Mouse (Mus musculus): Measurements from ENCODE around the gene Oas2.

Oas2 gene

DNA sequence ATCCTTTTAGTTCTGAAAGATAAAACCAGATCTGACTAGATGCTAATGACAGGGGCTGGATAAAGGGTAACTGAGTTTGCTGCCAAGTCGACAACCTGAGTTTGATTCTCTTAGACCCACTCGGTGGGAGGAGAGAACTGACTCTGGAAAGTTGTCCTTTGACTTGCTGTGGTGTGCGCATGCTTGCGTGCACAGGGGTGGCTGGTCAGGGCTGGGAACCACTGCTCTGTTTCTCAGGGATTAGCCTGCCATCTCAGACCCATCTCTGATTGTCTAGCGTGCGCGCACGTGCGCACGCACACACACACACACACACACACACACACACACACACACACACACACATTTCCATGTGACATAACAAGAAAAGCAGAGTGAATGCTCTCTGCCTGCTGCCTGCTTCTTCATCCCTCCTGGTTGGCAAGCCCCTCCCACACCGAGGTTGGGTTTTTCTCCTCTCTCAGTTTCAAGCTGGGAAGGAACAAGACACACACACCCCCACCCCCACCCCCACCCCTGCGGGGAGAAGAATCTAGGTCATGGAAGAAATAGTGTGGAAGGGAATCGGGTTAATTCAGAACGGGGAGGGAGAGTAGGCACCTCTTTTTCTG is 15.2 kb downstream of the Oas2 start:
- in situ Hi-C loops (cut with MboI; ENCODE audit: unreplicated experiment in 2 of 2), result loop anchor here in 1 of 2 experiments (25.0 kb wide), 1 partner anchor 247 kb away; the partner anchor contains the start of gene Sds

GRCm38 (mm10) chr5:120733696-120734095 is 16.0 kb downstream of the Oas2 start:
- in situ Hi-C loops (cut with MboI; ENCODE audit: unreplicated experiment in 2 of 2), result loop anchor here in 1 of 2 experiments (25.0 kb wide), 1 partner anchor 246 kb away; the partner anchor contains the start of gene Sds

DNA sequence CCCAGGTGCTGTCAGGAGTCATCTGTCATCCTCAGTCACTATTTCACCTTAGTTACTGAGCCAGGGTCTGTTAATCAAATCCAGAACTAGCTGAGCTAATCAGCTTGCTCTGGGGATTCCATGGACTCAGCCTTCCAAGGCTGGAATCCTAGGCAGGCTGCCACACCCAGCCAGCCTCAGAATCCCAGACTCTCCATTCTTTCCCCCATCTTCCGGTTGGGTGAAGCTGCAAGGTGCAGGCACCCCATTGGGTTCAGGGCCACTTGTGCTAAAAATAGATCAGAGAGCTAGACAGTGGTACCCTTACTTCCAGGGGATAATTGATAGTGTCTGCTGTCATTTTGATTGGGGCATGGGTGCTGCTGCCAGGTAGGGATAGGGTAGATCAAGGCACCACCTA is 16.9 kb downstream of the Oas2 start:
- in situ Hi-C loops (cut with MboI; ENCODE audit: unreplicated experiment in 2 of 2), result loop anchor here in 1 of 2 experiments (25.0 kb wide), 1 partner anchor 245 kb away; the partner anchor contains the start of gene Sds

DNA sequence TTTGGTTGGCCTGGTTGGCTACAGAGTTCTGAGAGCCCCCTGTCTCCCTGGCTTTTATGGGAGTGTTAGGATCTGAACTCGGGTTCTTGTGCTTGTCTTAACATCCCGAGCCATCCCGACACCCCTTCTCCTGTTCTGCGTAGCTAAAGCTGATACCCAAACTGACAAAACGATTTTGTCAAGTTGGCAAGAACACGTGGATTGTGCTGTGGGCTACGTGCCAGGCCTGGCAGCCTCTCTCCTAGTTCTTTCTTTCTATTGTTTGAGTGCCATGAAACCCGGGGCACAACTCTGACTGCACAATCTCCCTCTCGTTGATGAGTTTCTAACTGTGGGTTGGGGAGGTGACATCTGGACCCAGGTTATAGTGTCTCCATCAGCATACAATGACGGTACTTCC is 20.3 kb downstream of the Oas2 start:
- in situ Hi-C loops (cut with MboI; ENCODE audit: unreplicated experiment in 2 of 2), result loop anchor here in 1 of 2 experiments (25.0 kb wide), 1 partner anchor 242 kb away; the partner anchor contains the start of gene Sds

DNA sequence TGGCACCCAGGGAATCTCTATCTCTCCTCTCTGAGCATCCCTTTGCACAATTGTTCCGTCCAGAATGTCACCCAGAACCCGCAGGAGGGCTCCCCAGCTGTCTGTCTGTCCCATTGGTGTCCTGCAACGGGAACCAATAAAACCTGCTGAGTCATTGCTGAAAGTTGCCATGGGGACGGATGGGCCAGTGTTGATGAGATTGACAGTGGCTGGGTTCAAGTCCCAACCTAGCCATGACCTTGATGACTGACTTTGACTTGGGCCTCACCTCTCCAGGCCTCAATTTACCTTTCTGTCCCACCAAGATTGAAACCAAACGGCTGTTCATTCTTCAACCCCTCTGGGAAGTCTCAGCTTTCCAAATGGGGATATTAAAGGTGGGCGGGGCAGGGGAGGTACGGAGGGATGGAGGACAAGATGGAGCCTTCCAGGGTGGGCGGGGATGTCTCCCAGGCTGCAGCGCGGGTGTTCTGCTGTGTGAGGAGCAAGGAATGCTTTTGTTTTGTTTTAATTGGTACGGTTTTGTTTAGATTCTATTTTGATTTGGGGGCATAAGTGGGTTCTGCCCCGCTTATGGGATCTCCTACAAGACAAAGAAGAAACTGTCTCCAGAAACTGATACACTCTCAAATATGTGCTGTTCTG is 23.7 kb downstream of the Oas2 start:
- in situ Hi-C loops (cut with MboI; ENCODE audit: unreplicated experiment in 2 of 2), result loop anchor here in 1 of 2 experiments (25.0 kb wide), 1 partner anchor 239 kb away; the partner anchor contains the start of gene Sds

GRCm38 (mm10) chr5:120721005-120721404 is 28.6 kb downstream of the Oas2 start:
- in situ Hi-C loops (cut with MboI; ENCODE audit: unreplicated experiment in 2 of 2), result no loop called here

GRCm38 (mm10) chr5:120718600-120719378 is 30.9 kb downstream of the Oas2 start:
- in situ Hi-C loops (cut with MboI; ENCODE audit: unreplicated experiment in 2 of 2), result no loop called here

DNA sequence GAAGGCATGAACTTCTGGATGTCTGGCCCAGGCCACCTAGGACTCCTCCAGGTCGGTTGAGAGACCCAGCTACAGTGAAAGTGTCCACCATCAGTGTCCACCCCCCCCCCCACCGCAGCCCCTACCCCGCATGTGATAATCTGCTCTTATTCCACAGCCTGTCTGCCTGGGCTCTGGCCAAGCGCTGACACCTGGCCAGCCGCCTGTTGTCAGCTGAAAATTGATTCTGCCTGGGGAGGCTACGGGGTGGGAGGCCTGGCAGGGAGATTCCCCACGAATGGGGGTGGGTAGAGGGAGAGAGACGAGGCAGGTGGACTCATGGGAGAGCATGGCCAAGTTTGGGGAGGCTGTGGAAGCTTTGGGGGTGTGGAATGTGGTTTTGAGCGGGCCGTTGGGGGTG is 32.5 kb downstream of the Oas2 start:
- in situ Hi-C loops (cut with MboI; ENCODE audit: unreplicated experiment in 2 of 2), result no loop called here

DNA sequence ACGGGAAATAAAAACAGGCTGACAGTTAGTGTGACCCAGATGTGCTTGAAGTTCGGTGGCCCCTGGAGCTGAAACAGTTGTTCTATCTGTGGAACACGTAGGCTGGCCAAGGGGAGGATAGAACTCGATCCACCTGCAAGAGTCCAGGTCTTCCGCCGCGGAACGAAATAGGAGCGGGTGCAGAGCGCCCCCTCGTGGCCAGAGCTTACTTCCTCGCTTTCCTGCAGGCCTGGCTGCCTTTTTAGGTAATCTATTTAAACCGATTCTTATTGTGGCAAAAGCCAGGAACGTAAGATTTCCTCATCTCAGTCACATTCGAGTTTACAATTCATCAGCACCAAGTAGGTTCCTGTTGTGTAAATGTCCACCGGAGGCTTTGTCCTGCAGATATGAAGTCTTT is 35.3 kb downstream of the Oas2 start:
- in situ Hi-C loops (cut with MboI; ENCODE audit: unreplicated experiment in 2 of 2), result loop anchor here (5.0 kb wide), 2 partner anchors 37 to 97 kb away; no protein-coding TSS in a partner anchor

DNA sequence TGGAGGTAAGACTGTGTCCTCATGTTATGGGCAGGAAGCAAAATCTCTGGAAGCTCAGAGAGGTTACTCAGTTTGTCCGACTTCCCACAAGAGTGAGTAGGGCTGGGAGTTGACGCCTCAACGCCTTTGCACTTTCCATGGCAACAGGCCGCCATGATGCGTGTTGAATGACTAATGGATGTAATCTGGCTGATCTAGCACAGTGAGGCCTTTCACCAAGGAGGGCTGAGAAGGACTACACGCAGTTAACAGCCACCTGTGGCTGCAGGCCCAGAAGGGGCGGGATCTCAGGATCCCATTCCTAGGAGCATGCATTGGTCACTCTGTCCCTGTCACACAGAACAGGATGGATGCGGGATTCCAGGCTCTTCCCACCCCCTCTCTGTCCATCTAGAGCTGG is 36.9 kb downstream of the Oas2 start:
- in situ Hi-C loops (cut with MboI; ENCODE audit: unreplicated experiment in 2 of 2), result loop anchor here (5.0 kb wide), 2 partner anchors 35 to 95 kb away; no protein-coding TSS in a partner anchor

DNA sequence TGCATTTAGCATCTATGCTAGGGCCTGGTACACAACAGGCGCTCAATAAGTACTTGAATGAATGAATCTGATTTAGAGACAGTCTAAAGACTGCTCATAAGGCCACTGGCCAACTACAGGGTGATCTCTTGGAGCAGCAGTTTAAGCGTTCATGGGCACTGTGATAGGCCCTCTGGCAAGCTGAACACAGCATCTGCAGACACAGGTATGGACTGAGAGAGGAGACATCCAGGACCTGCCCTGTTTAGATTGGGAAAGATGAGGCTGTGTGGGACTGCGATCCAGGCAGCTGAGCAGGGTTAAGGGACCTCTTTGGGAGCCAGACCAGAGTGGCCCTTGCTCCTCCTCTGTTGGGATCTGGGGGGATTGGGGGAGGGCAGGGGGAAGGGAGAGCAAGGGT is 37.8 kb downstream of the Oas2 start, which contains the start of gene Dtx1:
TSS of gene Dtx1 (minus strand) at position 101 of the 400 bp plus-strand sequence.
- in situ Hi-C loops (cut with MboI; ENCODE audit: unreplicated experiment in 2 of 2), result loop anchor here (5.0 kb wide), 2 partner anchors 35 to 95 kb away; no protein-coding TSS in a partner anchor

- in situ Hi-C loops (cut with MboI; ENCODE audit: unreplicated experiment in 2 of 2), result loop anchor here (5.0 kb wide), 2 partner anchors 34 to 94 kb away; no protein-coding TSS in a partner anchor
Measured at GRCm38 (mm10) chr5:120711416-120711815, 38.2 kb downstream of the Oas2 start.

DNA sequence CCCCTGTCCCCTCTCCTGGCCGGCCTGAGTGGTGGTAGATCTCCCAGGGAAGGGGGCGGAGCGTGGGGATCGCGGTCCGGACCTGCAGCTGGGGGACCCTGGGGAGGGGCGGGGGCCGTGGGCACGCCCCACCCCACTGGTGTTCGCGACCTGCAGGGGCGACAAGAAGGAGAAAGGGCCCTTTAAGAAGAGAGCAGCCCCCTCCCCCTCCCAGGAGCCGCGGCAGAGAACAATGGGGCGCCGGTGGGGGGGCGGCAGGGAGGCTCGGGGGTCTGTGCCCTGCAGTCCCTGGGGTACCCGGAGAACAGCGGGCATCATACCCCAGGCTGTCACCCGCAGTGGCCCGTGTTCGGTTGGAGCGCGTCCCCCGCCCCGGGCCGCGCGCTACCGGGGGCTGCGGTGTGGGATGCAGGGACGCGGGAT is 38.8 kb downstream of the Oas2 start:
- in situ Hi-C loops (cut with MboI; ENCODE audit: unreplicated experiment in 2 of 2), result loop anchor here (5.0 kb wide), 2 partner anchors 34 to 94 kb away; no protein-coding TSS in a partner anchor

- in situ Hi-C loops (cut with MboI; ENCODE audit: unreplicated experiment in 2 of 2), result loop anchor here (5.0 kb wide), 2 partner anchors 33 to 93 kb away; no protein-coding TSS in a partner anchor
Measured at GRCm38 (mm10) chr5:120710161-120710825, 39.4 kb downstream of the Oas2 start.

DNA sequence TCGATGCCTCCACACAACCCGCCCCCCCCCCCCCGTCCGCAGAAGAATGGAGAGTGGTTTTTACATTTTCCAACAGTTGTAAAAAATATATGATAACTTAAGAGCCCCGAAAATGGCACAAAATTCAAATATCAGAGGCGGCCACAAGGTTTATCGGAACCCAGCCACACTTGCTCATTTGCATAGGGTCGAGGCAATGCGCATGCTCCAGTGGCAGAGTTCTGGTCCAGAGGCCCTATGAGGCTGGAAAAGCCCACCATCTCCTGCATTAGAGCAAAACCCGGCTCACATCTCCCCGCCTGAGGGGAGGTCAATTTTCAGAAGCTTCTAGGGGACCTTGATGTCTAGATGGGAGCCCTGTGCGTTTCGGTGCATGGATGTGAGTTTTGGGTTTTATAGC is 42.7 kb downstream of the Oas2 start:
- in situ Hi-C loops (cut with MboI; ENCODE audit: unreplicated experiment in 2 of 2), result no loop called here

- in situ Hi-C loops (cut with MboI; ENCODE audit: unreplicated experiment in 2 of 2), result no loop called here
Measured at GRCm38 (mm10) chr5:120706541-120706940, 43.1 kb downstream of the Oas2 start.

DNA sequence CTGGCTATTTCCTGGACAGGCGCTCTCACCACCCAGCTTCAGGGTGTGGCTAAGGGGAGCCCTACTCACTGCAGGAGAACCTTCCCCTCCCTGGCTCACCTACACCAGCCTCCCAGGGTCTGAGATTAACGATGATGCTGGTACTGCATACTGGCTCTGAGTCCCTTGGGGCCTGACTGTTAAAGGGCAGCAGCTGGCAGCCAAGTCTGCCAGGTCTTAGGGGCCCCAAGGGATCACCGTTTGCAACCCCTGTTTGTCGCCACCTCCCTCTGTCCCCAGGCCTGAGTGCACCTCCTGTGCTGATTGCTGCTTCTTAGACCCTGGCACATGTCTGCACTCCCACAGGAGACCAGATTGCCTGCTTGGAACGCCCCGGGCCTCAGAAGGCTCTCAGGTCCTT is 45.2 kb downstream of the Oas2 start:
- in situ Hi-C loops (cut with MboI; ENCODE audit: unreplicated experiment in 2 of 2), result no loop called here

DNA sequence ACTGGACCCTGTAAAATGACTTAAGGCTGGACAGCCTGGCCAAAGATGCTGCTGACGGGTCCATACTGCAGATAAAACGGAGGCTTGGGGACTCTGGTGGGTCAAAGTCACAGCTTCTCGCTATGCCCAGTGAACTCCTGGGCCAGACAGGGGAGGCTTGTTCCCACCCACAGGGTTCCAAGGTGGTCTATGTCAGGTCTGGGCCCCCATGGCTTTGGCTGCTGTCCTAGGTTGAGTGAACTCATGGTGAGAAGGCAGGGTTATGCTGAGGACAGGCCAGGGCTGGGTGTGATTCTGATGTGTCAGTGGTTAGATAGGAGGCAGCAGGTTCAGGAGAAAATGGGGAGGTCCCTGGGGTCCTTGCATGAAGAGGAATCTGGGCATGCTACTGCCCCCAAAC is 46.0 kb downstream of the Oas2 start:
- in situ Hi-C loops (cut with MboI; ENCODE audit: unreplicated experiment in 2 of 2), result no loop called here

- in situ Hi-C loops (cut with MboI; ENCODE audit: unreplicated experiment in 2 of 2), result no loop called here
Measured at GRCm38 (mm10) chr5:120702969-120703368, 46.7 kb downstream of the Oas2 start.

GRCm38 (mm10) chr5:120702421-120702820 is 47.2 kb downstream of the Oas2 start:
- in situ Hi-C loops (cut with MboI; ENCODE audit: unreplicated experiment in 2 of 2), result no loop called here
